Mouse (Mus musculus) lung, postnatal 36 days (tissue): ENCODE measurements around the gene Tmem208.
A peak's percentile ranks its signal among the peaks of the same experiment; 100 is the strongest.

Experiments
- DNase-seq: peaks from one replicate; pipeline ENCODE4 v3.0.0; 2022; ENCODE audit warnings: mixed read lengths

Gene Tmem208

GRCm38 (mm10) chr8:105355179-105356024, 29.2 kb downstream of the Tmem208 start:
- peak; percentile 51 for DNase-seq

- DNase-seq: no peak
Observed at GRCm38 (mm10) chr8:105356681-105357080, 30.5 kb downstream of the Tmem208 start.

- DNase-seq: no peak
Observed at GRCm38 (mm10) chr8:105359208-105359607, 33.1 kb downstream of the Tmem208 start.

GRCm38 (mm10) chr8:105359646-105360045, 33.5 kb downstream of the Tmem208 start:
- peak; percentile 43 for DNase-seq

DNA sequence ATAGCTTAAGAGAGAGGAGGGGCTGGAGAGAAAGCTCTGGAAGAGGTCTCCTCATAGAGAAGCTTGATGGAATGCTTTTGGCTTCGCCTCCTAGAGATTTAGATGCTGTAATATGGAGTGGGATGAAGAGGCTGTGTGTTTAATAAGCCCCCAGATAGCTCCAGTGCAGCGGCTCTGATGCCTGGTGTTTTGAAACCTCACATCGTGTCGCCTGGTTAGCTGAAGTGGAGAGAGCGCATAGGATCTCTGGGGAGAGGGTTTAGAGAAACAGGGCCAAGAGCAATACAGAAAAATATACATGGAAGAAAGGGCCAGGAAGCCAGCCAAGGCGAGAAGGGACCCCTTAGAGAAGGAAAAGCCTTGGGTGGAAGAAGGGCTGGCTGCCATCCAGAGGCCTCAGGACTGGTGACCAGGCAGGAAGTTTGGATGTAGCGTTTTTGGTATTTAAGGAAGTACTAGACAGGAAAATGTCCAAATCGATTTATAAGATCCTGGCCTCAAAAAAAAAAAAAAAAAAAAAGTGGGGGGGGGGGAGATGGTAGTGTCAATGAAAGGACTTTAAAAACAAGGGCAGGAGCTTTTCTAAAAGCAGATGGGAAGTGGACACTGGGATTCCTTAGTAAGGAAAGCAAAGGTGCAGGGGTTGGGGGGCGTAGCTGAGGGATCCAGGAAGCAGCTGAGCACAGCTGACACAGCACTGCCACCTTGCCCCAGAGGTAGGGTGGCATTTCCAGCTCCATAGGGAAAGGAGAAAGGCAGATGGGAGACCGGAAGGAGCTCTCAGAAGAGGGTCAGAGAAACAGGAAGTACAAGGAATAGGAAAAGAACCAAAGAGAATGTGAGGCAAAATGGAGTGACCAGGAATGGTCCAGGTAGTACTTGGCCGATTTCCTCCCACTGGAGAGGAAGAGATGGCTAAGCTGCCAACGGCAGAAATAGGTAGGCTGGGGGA, 35.9 kb downstream of the Tmem208 start:
- DNase-seq: peak; percentile 26

GRCm38 (mm10) chr8:105367107-105367506, 41.0 kb downstream of the Tmem208 start:
- DNase-seq: peak; percentile 63

- DNase-seq: no peak
Observed at GRCm38 (mm10) chr8:105372473-105372872, 46.3 kb downstream of the Tmem208 start.

- no peak for DNase-seq
Observed at GRCm38 (mm10) chr8:105373032-105373431, 46.9 kb downstream of the Tmem208 start, which contains the start of gene Plekhg4. Plekhg4 (plus strand) TSS chr8:105373274.

DNA sequence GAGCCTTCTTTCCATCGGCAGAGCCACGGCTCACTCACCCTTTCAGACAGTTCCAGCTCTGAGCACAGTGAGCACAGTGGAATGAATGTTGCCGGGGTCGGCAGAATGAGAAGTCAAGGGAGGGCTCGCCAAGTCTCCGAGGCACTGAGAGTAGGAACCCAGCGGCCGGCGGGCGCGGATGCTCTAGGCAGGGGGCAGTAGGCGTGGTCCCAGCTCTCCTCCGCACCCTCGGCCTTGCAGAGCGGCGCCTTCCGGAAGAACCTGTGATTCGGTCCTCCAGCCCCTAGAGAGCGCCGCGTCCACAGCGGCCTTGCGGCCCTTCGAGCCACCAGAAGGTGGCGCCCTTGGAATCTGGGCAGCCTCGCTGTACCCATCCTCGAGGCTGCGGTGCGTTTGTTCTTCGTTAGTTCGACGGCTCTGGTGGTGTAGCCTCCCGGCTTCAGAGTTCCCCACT, 48.4 kb downstream of the Tmem208 start:
- peak; percentile 31 for DNase-seq

DNA sequence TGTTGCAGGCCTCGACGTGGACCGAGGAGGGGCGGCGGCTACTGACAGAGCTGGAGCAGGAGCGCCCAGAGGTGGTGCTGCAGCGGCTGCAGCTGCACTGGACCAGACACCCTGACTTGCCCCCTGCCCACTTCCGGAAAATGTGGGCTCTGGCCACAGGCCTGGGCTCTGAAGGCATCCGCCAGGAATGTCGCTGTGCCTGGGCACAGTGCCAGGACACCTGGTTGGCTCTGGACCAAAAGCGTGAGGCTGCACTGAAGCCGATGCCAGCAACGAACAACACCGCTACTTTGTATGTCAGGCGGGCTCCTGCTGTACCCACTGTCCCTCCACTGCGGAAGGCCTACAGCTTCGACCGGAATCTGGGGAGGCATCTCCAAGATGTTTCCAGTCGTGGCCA, 52.5 kb downstream of the Tmem208 start:
- peak; percentile 76 for DNase-seq

- DNase-seq: no peak
Observed at GRCm38 (mm10) chr8:105380308-105380707, 54.2 kb downstream of the Tmem208 start.

DNA sequence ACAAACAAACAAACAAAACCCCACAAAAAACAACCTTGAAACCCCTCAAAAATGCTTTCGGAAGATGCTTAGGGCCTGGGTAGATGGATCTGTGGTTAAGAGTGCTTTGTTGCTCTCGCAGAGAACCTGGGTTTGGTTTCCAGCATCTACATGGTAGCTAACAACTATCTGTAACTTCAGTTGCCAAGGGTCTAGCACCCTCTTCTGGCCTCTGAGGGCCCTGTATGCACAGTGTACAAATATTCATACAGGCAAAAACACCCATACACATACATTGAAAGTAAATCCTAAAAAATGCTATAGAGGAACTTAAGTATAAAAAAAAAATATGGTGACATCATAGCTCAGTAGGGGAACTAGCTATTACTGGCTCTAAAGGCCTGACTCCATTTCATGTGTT, 57.9 kb downstream of the Tmem208 start:
- no peak for DNase-seq
